Mouse (Mus musculus): ENCODE data around the gene Mcee.

Mcee gene

DNA sequence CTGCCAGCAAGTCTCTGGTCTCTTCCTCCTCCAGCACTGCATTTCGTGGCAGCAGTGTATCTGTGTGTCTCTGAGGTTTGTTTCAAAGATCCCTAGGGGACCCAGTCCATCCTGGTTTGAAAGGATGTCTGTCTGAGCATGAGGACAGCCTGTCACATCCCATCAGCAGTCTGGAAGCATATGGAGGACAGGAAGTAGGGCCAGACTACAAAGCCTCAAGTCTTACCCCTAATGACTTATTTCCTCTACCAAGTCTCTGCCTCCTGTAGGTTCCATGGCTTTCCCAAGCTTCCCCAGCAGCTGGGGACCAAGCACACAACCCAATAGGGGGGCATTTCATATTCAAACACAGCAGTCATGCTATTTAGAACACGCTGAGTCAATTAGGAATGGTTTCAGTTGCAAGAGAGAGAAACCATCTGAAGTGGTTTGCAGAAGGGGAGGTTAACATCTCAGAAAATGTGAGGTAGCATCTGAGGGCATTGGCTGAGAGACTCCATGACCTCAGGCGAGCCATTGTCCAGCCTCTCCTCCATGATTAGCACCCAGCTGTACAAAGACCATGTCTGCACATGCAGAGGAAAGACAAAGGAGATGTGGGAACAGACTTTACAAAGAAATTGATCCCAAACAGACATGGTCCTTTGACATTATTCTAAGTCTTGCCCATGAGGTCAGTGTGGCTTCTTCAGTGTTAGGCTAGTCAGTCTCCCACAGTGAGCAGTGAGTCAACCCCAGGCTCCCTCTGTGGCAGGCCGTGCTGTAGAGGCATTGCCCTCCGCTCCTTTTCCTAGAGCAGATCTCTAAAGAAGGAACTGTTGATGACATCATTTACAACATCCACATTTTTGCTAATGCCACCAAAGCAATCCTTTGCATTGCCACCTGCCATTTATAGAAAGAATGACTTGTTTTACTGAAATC lies 47.5 kb downstream of the Mcee start:
- no peak for DNase-seq (ENCODE audit: low spot score)

DNA sequence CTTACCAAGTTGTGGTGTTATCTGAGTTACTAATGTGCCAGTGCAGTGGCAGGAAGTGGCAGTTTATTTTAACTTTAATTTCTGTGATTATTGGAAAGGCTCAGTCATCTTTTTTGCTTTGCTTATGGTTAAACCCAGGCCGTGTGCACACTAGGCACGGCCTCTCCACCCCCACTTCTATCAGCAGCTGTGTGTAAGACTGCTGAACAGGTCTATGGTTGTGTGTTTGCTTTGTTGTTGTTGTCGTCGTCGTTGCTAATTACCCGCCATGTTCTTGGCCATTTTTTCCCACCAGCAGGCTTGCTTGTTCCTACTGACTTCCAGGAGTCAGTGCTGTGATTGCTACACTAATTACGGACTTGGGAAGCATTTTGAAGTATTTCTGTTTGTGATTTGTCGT lies 48.1 kb downstream of the Mcee start:
- DNase-seq (ENCODE audit: low spot score), result no peak

- DNase-seq (ENCODE audit: low spot score), result no peak
These were observed 58.2 kb downstream of the Mcee start for GRCm38 (mm10) chr7:64450631-64451030.

DNA sequence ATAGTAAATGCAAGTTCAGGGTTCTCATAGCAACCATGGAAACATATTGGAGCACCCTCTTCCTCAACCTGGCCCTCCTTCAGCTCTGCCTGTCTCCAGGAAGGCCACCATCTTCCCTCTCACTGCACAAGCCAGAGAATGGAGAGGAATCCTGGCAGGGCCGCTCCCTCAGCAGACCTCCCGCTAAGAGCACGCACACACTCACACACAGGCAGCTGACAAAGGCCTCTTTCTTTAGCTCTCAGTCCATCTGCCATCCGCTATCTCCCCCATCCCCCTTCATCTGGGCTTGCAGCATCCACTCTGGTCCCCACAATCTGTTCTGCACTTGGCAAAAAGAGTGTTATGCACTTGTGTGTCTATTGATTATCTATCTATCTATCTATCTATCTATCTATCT lies 59.0 kb downstream of the Mcee start:
- no peak for DNase-seq (ENCODE audit: low spot score)

- no peak for DNase-seq (ENCODE audit: low spot score)
These were observed 59.5 kb downstream of the Mcee start for GRCm38 (mm10) chr7:64451861-64452382.

- DNase-seq (ENCODE audit: low spot score), result no peak
These were observed 60.2 kb downstream of the Mcee start for GRCm38 (mm10) chr7:64452471-64453222.

GRCm38 (mm10) chr7:64456176-64456575 lies 63.8 kb downstream of the Mcee start:
- no peak for DNase-seq (ENCODE audit: low spot score)

DNA sequence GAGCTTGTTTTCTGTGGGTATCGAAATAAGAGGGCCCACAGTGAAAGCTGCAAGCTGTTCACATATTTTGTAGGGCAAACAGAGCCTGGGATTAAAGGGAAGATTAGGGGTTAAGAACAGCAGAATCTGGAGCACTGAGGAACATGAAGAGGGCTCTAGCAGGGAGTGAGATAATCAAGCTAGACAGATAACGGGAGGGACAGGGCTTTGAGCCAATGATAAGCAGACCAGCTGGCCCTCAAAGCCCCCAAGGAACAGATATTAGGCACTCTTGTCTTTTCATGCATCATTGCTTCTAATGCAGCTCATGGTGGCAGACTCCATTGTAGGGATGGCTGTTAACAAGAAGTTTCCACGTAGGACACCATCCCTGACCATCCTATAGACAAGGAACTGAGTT lies 64.3 kb downstream of the Mcee start:
- DNase-seq (ENCODE audit: low spot score), result no peak

DNA sequence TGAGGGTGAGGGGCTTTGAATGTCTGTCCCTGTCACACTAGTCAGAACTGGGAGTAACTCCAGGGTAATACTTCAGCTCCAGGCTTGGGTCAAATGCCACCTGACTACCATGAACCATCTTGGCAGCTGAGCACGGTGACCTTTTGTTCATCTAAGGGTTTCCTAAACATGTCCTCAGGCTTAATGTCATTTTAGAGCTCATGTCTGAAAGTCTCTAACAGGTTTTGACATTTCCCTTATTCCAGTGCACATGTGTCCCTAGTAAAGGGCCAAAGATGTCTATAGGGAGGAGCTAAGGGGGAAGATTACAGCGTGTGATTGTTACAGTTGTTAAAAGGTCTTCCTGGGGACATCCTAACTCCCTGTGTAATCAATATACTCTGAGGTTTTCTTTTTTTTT lies 65.4 kb downstream of the Mcee start:
- DNase-seq (ENCODE audit: low spot score), result no peak
